Mouse (Mus musculus) embryo, embryonic 11 days (tissue): ENCODE data around the gene Hba-a2.

Experiments used
- DNase-seq: peaks from one replicate; pipeline ENCODE4 v3.0.0-alpha.2; 2015

The Hba-a2 gene

GRCm38 (mm10) chr11:32321196-32321565 lies 24.9 kb downstream of the Hba-a2 start:
- peak; percentile 76 for DNase-seq

DNA sequence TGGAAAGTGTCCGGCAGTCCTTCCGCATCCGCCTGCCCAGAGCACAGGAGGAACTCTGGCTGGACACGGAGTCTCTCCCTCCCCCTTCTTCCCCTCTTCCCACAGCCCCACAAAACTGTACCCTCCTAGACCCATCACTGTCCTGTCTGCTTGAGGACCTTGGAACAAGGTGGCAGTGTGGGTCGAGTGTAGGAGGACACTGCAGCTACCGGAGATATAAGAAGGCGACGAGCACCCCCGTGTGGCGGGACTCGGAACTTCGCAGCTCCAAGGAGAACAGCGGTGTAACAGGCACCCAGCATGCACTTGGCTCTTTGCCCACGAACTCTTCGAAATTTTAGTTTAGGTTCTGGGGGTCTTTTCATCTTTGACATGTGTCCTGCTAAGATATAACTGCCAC lies 28.3 kb downstream of the Hba-a2 start:
- DNase-seq: peak; percentile 91

GRCm38 (mm10) chr11:32331075-32331474 lies 34.8 kb downstream of the Hba-a2 start:
- DNase-seq: no peak

DNA sequence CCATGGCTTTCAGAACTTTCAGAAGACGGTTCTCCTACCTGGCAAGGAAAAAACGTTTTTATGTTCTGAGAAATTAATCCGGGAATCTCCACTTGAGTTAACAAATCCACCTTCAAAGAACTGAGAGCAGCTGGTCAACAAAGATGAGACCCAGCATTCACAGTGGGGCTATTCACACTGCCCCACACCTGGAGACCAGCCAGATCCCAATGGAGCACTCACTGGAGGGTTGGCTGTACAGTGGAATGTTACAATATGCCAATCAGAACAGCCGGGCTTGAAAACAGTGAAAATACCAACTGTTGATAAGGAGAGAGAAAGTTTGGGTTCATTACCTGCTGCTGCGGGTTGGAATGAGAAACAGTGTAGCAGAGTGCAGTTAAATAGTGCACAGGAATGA lies 35.6 kb downstream of the Hba-a2 start:
- no peak for DNase-seq

DNA sequence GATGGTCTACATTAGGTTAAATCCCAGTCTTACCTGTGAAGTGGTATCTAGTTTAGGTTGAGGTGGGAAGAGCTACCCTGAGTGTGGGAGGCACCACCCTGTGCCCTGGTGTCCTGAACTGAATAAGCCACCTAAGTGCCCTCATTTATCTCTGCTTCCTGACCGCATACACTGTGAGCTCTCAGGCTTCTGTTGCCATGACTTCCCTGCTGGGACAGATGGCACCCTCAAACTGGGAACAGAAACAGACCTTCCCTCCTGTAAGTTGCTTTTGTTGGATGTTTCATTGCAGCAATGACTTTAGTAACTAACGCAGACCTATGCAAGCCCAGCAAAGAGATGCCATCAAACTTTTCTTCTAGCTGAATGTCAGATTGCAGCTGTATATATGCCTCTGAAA lies 36.9 kb downstream of the Hba-a2 start:
- no peak for DNase-seq

DNA sequence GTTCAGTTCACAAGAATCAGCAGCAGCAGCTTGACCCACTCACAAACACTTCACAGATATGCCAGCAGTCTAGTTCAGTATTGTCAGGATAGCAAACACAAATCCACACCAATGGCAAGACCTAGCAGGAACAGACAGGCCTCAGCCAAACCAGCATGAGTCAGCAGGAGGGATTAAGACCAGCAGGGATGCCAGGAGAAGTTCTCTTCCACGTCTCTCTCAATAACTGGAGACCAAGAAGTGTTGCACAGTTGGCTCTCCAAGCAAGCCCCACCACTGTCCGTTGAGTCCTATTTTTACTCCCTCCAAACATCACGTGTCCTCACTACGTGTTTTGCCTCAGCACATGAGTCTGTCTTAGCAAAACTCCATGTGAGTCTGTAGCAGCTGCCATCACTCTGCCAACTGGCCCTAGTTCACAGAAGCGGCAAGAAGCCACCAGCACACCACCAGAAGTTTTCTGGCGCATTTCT lies 40.2 kb downstream of the Hba-a2 start:
- DNase-seq: no peak

DNA sequence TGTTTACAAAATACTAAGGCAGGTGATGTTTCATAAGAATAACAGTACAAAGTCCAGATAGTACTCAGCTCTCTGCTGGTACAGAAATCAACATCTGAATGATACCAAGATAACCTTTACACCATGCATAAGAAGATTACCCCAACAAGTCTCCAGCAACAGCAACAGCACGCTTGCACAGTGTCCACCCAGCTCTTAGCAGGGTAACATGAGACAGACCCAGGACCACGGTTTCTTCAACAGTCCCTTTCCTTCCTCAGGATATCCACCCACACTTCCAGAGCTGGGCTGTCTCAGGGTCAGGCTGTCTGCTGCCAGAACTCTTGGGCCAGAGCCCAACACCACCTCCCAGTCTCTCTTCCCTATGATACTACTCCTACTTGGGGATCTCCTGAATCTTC lies 42.8 kb downstream of the Hba-a2 start:
- DNase-seq: no peak

DNA sequence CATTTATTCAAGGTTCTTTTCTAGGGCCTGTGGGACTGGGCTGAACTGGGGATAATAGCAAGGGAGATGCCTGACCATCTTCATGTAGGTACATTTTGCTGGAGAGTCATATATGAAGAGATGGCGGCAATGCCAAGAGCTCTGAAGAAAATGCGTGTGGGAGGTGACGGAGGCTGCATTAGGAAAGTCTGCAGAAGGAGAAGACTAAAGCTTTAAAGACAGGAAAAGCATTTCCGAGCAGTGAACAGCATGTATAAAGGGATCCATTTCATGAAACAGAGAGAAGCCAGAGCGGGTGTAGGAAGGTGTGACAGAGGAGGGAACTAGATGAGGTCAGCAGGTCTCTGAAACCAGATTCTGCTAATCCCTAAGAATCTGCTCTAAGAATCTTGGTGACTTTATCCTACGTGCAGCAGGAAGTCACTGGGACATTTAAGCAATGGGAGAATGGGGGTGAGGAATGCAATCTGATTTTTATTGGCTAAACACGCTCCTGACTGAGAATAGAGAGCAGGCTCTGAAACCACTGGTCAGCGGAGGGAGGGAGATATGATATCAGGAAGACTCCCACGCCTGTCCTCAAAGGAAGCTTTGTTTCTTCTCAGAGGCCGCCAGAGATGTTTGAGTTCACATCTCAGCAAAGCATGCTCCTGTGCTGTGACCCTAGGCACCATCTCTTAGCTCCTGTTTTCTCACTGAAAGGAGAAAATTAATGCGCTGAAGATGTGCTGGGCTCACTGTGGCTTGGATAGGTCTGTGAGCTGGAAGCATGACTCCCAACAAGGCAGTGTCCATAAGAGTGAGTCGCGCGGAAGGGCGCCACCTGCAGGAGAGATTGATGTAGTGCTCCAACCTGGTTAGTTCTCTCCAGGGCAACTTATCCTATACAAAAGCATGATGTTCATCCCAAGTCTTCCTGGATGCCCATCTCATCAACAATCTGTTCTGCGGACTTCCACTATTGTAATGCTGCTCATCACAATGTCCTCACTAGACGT lies 44.5 kb downstream of the Hba-a2 start:
- DNase-seq: peak; percentile 68

DNA sequence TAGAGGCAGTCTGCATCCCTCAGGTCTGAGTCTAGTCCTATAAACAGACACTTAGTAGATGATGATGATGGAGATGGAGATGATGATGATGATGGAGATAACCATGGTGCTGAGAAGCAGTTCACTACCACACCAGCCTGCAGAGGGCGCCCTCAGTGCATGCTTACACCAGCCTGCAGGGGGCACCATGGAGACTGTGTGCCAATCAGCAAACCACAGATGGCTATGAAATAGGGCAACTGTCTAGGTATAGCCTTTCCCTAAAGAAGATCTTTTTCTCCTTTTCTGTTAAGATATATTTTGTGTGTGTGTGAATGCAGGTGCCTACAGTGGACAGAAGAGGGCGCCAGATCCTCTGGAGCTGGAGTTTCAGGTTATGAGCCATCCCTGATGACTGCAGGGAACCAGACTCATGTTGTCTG lies 46.5 kb downstream of the Hba-a2 start:
- peak; percentile 52 for DNase-seq

DNA sequence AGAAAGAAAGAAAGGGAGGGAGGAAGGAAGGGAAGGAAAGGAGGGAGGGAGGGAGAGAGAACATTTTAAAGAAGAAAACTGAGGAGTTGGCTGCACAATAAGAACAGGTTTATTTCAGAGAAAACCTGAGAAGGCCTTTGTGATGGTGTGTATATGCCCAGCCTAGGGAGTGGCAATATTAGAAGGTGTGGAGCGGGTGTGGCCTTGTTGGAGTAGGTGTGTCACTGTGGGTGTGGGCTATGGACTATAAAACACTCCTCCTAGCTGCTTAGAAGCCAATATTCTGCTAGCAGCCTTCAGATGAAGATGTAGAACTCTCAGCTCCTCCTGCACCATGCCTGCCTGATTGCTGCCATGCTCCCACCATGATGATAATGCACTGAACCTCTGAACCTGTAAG lies 47.1 kb downstream of the Hba-a2 start:
- no peak for DNase-seq

DNA sequence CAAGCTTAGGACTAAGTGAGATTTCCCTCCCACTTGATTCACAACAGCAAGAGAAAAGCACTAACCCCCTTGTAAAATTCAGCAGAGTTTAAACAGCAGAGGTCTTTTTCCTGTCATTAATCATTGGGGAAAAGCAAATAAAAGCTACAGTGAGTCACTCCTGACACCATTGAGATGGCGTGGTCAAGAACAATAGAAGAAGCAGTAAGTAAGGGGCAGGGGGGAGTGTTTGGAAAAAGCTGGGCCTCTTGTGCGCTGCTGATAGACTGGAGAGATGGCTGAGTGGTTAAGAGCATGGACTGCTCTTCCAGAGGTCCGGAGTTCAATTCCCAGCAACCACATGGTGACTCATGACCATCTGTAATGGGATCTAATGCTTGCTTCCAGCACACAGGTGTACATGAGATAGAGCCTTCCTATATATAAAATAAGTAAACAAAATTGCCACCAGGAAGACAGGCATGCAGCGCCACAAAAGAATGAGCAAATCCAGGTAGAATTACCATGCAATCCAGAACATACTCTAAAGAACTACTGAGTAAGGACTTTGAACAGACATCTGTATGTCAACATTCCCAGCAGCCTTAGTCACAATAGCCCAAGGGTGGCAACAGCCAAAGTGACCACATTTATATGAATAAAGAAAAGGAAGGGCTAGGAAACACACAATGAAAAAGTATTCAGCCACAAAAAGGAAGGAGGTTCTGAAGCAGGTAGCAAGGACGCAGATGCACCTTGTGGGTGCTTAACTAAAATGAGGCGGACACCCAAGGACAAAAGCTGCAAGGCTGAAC lies 49.4 kb downstream of the Hba-a2 start:
- no peak for DNase-seq
